Mouse (Mus musculus) CH12.LX (cell line): ENCODE data around the gene Msh2. TPM values are rescaled to one million over a fixed set of nuclear protein-coding genes. Genes with fewer than 3 reads are reported as not detected.

Experiments
- DNase-seq: peaks from one replicate; pipeline ENCODE4 v3.0.0-alpha.2; 2013; ENCODE audit errors: extremely low read depth
- H3K27ac ChIP-seq: 2 replicates; pipeline ENCODE4 v1.5.1; 2012; ENCODE audit warnings: low read depth, mild to moderate bottlenecking, control low read depth, moderate library complexity; ENCODE audit not compliant: insufficient read depth
- H3K27me3 ChIP-seq: replicated peaks from 2 replicates; pipeline ENCODE3; 2012; ENCODE audit warnings: inconsistent platforms
- H3K36me3 ChIP-seq, 2 experiments: replicated peaks in 1 of 2; 2 replicates each; pipeline versions ENCODE3 to v1.6.1; 2012; ENCODE audit warnings: inconsistent platforms in 1 of 2, low read length in 1 of 2, mild to moderate bottlenecking in 1 of 2, mixed read lengths in 1 of 2, moderate library complexity in 1 of 2; ENCODE audit not compliant: control insufficient read depth in 1 of 2, insufficient read depth in 1 of 2
- H3K4me1 ChIP-seq, 2 experiments: 2 replicates each; pipeline ENCODE4 v1.6.1; 2012; ENCODE audit warnings: inconsistent platforms in 1 of 2, moderate library complexity in 1 of 2; ENCODE audit not compliant: insufficient read depth in 2 of 2, control insufficient read depth in 1 of 2
- H3K4me2 ChIP-seq: 2 replicates; pipeline ENCODE4 v1.6.1; 2012; ENCODE audit warnings: low read depth, mild to moderate bottlenecking, control low read depth; ENCODE audit not compliant: poor library complexity, insufficient read depth, severe bottlenecking
- H3K4me3 ChIP-seq, 3 experiments: fragments of 150-350 bp in 1 of 3; sonication (generic) in 1 of 3; replicated peaks in 1 of 3; 2 replicates each; pipeline versions ENCODE3 to v1.5.1; 2011 to 2012; ENCODE audit warnings: low read depth in 2 of 3, low read length in 2 of 3, mild to moderate bottlenecking in 2 of 3, moderate library complexity in 2 of 3, control low read depth in 1 of 3, improper control_type of control experiment in 1 of 3, inconsistent platforms in 1 of 3, mixed read lengths in 1 of 3; ENCODE audit not compliant: poor library complexity in 1 of 3
- H3K79me2 ChIP-seq: replicated peaks from 2 replicates; pipeline ENCODE4 v1.6.1; 2012; ENCODE audit warnings: mild to moderate bottlenecking, moderate library complexity; ENCODE audit not compliant: control insufficient read depth, poor library complexity, insufficient read depth, severe bottlenecking; ENCODE audit errors: extremely low read depth
- H3K9ac ChIP-seq: 2 replicates; pipeline ENCODE4 v1.6.1; 2012; ENCODE audit warnings: low read depth, mild to moderate bottlenecking, control low read depth, moderate library complexity; ENCODE audit not compliant: insufficient read depth
- H3K9me3 ChIP-seq: replicated peaks from 2 replicates; pipeline ENCODE3; 2012; ENCODE audit warnings: low read length, inconsistent platforms, mixed read lengths
- CHD1 ChIP-seq: IDR thresholded peaks from 2 replicates; pipeline ENCODE4 v1.6.1; 2012; ENCODE audit warnings: low read depth, low read length, improper control_type of control experiment, inconsistent platforms
- CTCF ChIP-seq, 2 experiments: IDR thresholded peaks in 1 of 2; conservative IDR thresholded peaks in 1 of 2; 2 replicates each; pipeline ENCODE4 v1.5.1; 2011 to 2012; ENCODE audit warnings: low read depth in 2 of 2, low read length in 2 of 2, improper control_type of control experiment in 1 of 2, inconsistent platforms in 1 of 2, mild to moderate bottlenecking in 1 of 2, moderate library complexity in 1 of 2
- E2F4 ChIP-seq: IDR thresholded peaks from 2 replicates; pipeline ENCODE4 v1.6.1; 2011; ENCODE audit warnings: low read depth, low read length, improper control_type of control experiment; ENCODE audit not compliant: insufficient replicate concordance
- ELF1 ChIP-seq: IDR thresholded peaks from 2 replicates; pipeline ENCODE4 v1.6.1; 2014; ENCODE audit warnings: low read depth, mild to moderate bottlenecking, inconsistent platforms, low read length, improper control_type of control experiment
- GABPA ChIP-seq: IDR thresholded peaks from 2 replicates; pipeline ENCODE4 v1.6.1; 2012; ENCODE audit warnings: low read depth, low read length, improper control_type of control experiment, inconsistent platforms; ENCODE audit not compliant: insufficient replicate concordance
- IRF4 ChIP-seq: IDR thresholded peaks from 2 replicates; pipeline ENCODE4 v1.6.1; 2014; ENCODE audit warnings: low read depth, mild to moderate bottlenecking, inconsistent platforms, low read length, improper control_type of control experiment
- JUN ChIP-seq: IDR thresholded peaks from 2 replicates; pipeline ENCODE4 v1.6.1; 2011; ENCODE audit warnings: low read depth, mild to moderate bottlenecking, low read length, improper control_type of control experiment, moderate library complexity; ENCODE audit not compliant: insufficient read depth
- MAX ChIP-seq: IDR thresholded peaks from 2 replicates; pipeline ENCODE4 v1.6.1; 2011; ENCODE audit warnings: low read length, improper control_type of control experiment
- MXI1 ChIP-seq: IDR thresholded peaks from 2 replicates; pipeline ENCODE4 v1.6.1; 2011; ENCODE audit warnings: mild to moderate bottlenecking, low read depth, low read length, improper control_type of control experiment
- NELFE ChIP-seq: IDR thresholded peaks from 2 replicates; pipeline ENCODE4 v1.6.1; 2011; ENCODE audit warnings: low read depth, low read length, improper control_type of control experiment
- NRF1 ChIP-seq: IDR thresholded peaks from 2 replicates; pipeline ENCODE4 v1.6.1; 2014; ENCODE audit warnings: low read depth, mild to moderate bottlenecking, inconsistent platforms, low read length, improper control_type of control experiment, moderate library complexity
- POLR2A ChIP-seq: IDR thresholded peaks from 2 replicates; pipeline ENCODE4 v1.6.1; 2011; ENCODE audit warnings: low read depth, mild to moderate bottlenecking, improper control_type of control experiment, low read length
- RAD21 ChIP-seq: IDR thresholded peaks from 2 replicates; pipeline ENCODE4 v1.6.1; 2011; ENCODE audit warnings: low read depth, mild to moderate bottlenecking, low read length, improper control_type of control experiment, moderate library complexity
- SMC3 ChIP-seq: IDR thresholded peaks from 2 replicates; pipeline ENCODE4 v1.6.1; 2011; ENCODE audit warnings: low read depth, low read length, improper control_type of control experiment
- USF2 ChIP-seq: conservative IDR thresholded peaks from 2 replicates; pipeline ENCODE4 v1.6.1; 2011; ENCODE audit warnings: low read depth, low read length, improper control_type of control experiment
- ZC3H11A ChIP-seq: IDR thresholded peaks from 2 replicates; pipeline ENCODE4 v1.6.1; 2012; ENCODE audit warnings: low read depth, mild to moderate bottlenecking, inconsistent platforms, low read length, improper control_type of control experiment
- ZMIZ1 ChIP-seq: IDR thresholded peaks from 2 replicates; pipeline ENCODE4 v1.6.1; 2012; ENCODE audit warnings: low read depth, mild to moderate bottlenecking, inconsistent platforms, low read length, improper control_type of control experiment
- ZNF384 ChIP-seq: IDR thresholded peaks from 2 replicates; pipeline ENCODE4 v1.6.1; 2012; ENCODE audit warnings: low read depth, low read length, improper control_type of control experiment, inconsistent platforms
- dilution Hi-C: fragments of 300-500 bp; cut with MboI; formaldehyde crosslinking; loops from 2 replicates; pipeline ENCODE4 v1.14.3; 2020; ENCODE audit warnings: low sequenced_read_pairs; ENCODE audit not compliant: extremely low pct_unique_long_range_greater_than_20kb, extremely low pct_ligation_motif_present
- in situ Hi-C: fragments of 300-500 bp; cut with MboI; formaldehyde crosslinking; loops from 3 replicates; pipeline ENCODE4 v1.14.3; 2019; ENCODE audit warnings: low sequenced_read_pairs, low pct_ligation_motif_present, low pct_unique_long_range_greater_than_20kb, mixed read lengths
- polyA plus RNA-seq: library from polyadenylated mRNA; unstranded; fragments of >175 nt; gene quantifications from 2 replicates; pipeline ENCODE4 v1.2.1, GENCODE M21; 2012; ENCODE audit warnings: low read depth; ENCODE audit not compliant: insufficient read length
- total RNA-seq, 2 experiments: library from RNA; depleted of rRNA; stranded (reverse); fragments of 300-350 nt in 1 of 2; fragments of >200 nt in 1 of 2; gene quantifications; 2 replicates each; pipeline ENCODE4 v1.2.3; 2012 to 2014

Gene Msh2
- total and polyA plus RNA-seq, 3 experiments = 34.8 to 48.2 (median 47.5) TPM

- Histone ChIP-seq H3K79me2 (no peaks in the 10 kb centered on the region), H3K9ac (no peak overlapping the region), H3K4me2 (no peak overlapping the region), H3K9me3 (no peaks in the 10 kb centered on the region), H3K36me3 (no peaks in the 10 kb centered on the region), H3K27ac (no peak overlapping the region), H3K4me1 (no peaks in the 10 kb centered on the region), H3K27me3 (no peaks in the 10 kb centered on the region), H3K4me3 (no peak overlapping the region)
- dilution Hi-C loops (no loop called here), in situ Hi-C loops (no loop called here)
- no peak for TF ChIP-seq ZC3H11A
- TF ChIP-seq ZMIZ1 = no peak
- no peak for TF ChIP-seq E2F4
- TF ChIP-seq POLR2A = no peak
- TF ChIP-seq MAX = no peak
- no peak for TF ChIP-seq SMC3
- no peak for TF ChIP-seq NRF1
- TF ChIP-seq RAD21 = no peak
- TF ChIP-seq IRF4 = no peak
- TF ChIP-seq GABPA = no peak
- TF ChIP-seq ELF1 = no peak
- no peak for TF ChIP-seq CTCF (conservative IDR thresholded peaks at IDR 0.05 in 1 of 2, IDR thresholded peaks at IDR 0.05 in 1 of 2; ENCODE audit: low read depth in 2 of 2, low read length in 2 of 2)
- TF ChIP-seq MXI1 = no peak
- no peak for TF ChIP-seq USF2
- TF ChIP-seq CHD1 = no peak
- no peak for TF ChIP-seq NELFE
- DNase-seq = no peak
Measured at GRCm38 (mm10) chr17:87625510-87626086, 46.5 kb upstream of the Msh2 start.

GRCm38 (mm10) chr17:87628144-87628543 lies 44.0 kb upstream of the Msh2 start:
- in situ Hi-C loops = no loop called here
- dilution Hi-C loops = no loop called here

More at GRCm38 (mm10) chr17:87628144-87628543, 44.0 kb upstream of the Msh2 start:
- H3K27ac ChIP-seq = no peak overlapping the region
- no peaks in the 10 kb centered on the region for H3K36me3 ChIP-seq
- no peak overlapping the region for H3K4me3 ChIP-seq
- H3K9ac ChIP-seq = no peak overlapping the region
- DNase-seq = no peak
- peaks cover 8% of the 10 kb centered on the region for H3K27me3 ChIP-seq
- H3K79me2 ChIP-seq = no peaks in the 10 kb centered on the region
- no peaks in the 10 kb centered on the region for H3K9me3 ChIP-seq
- no peaks in the 10 kb centered on the region for H3K4me1 ChIP-seq
- TF ChIP-seq NRF1 = no peak
- TF ChIP-seq RAD21 = no peak
- no peak for TF ChIP-seq JUN
- no peak for TF ChIP-seq MAX
- TF ChIP-seq ZMIZ1 = no peak
- TF ChIP-seq ZNF384 = no peak
- TF ChIP-seq, all 38 proteins: peak for 0
- no peak overlapping the region for H3K4me2 ChIP-seq
